In the genomic region with DNA sequence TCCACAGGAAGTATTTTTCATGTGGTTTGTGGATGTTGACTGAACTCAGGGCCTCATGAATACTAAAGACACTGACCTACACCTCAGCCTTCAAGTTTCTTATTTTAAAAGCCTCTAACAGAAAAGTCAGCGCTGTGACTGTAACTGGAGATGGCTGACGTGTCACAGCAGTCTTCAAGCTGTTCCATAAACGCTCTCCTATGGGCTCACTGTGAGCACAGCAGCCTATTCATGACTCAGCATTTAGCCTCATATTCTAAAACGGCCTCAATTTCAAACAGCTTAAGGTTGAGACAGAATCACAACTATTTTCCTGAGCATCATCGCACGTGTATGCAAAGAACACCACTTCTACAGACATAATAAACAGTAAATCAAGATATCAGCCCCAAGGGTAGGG, we compare ENCODE assay signal across 10 mouse cellular contexts. TPM values are rescaled to one million over a fixed set of nuclear protein-coding genes. Genes with fewer than 3 reads are reported as not detected.
A peak's percentile ranks its signal among the peaks of the same experiment; 100 is the strongest.
DNase-seq lines count a peak whose midpoint lies in the region; ATAC-seq lines count a peak whose summit lies in the region.
"Had no signal": no experiment of that assay in that cellular context is flagged by ENCODE, and none has a peak within 500 bp of the region (broad histone marks: within the 10 kb centered on the region; RNA-seq: fewer than 3 reads in every experiment).

No protein-coding gene starts in this region.

- H3K4me1 ChIP-seq in heart, embryonic 15.5 days (replicated peaks), result peaks cover 14% of the 10 kb centered on the region
- 0 out of 2 replicates have a peak, but pooled peaks cover 3% of the 10 kb centered on the region for H3K4me1 ChIP-seq in intestine, embryonic 15.5 days (replicated peaks)

- H3K27me3 ChIP-seq in heart, embryonic 15.5 days, result no peaks in the 10 kb centered on the region
- no peaks in the 10 kb centered on the region for H3K27me3 ChIP-seq in intestine, embryonic 15.5 days (replicated peaks)
- H3K27me3 ChIP-seq: embryonic facial prominence, embryonic 13.5 days had no signal

- H3K36me3 ChIP-seq in heart, embryonic 15.5 days, result 0 out of 2 replicates have a peak, but pooled peaks cover 4% of the 10 kb centered on the region
- no peaks in the 10 kb centered on the region; the same call in 1 of the 2 replicates for H3K36me3 ChIP-seq in intestine, embryonic 15.5 days

- no peak for DNase-seq in heart, postnatal 4 days
- DNase-seq in thymus, postnatal 0 days (ENCODE audit: low spot score), result peak; percentile 67
- DNase-seq in thymus, postnatal 36 days, result no peak
- DNase-seq in adrenal gland, postnatal 10 days, result no peak
- DNase-seq in heart, adult 9 months (ENCODE audit: low spot score in 2 of 2), result no peak
- DNase-seq: thymus, postnatal 4 days had no signal

- H3K9me3 ChIP-seq in heart, embryonic 15.5 days (replicated peaks), result no peaks in the 10 kb centered on the region
- H3K9me3 ChIP-seq in intestine, embryonic 15.5 days, result no peaks in the 10 kb centered on the region
- H3K9me3 ChIP-seq: embryonic facial prominence, embryonic 13.5 days had no signal

- H3K4me2 ChIP-seq in heart, embryonic 15.5 days, result no peak overlapping the region
- H3K4me2 ChIP-seq in intestine, embryonic 15.5 days (replicated peaks), result no peak overlapping the region
- H3K4me2 ChIP-seq: embryonic facial prominence, embryonic 13.5 days had no signal

- no peak overlapping the region for H3K9ac ChIP-seq in heart, embryonic 15.5 days
- H3K9ac ChIP-seq in intestine, embryonic 15.5 days, result no peak overlapping the region
- H3K9ac ChIP-seq: embryonic facial prominence, embryonic 13.5 days had no signal

- H3K27ac ChIP-seq in heart, embryonic 15.5 days, result no peak overlapping the region
- no peak overlapping the region for H3K27ac ChIP-seq in intestine, embryonic 15.5 days
- H3K27ac ChIP-seq: embryonic facial prominence, embryonic 13.5 days had no signal

- no peak overlapping the region for H3K4me3 ChIP-seq in heart, embryonic 15.5 days
- no peak overlapping the region for H3K4me3 ChIP-seq in intestine, embryonic 15.5 days (replicated peaks)
- H3K4me3 ChIP-seq: embryonic facial prominence, embryonic 13.5 days had no signal

- ATAC-seq in heart, embryonic 15.5 days (replicated peaks; ENCODE audit: insufficient number of reproducible peaks, insufficient read depth, low FRiP score, low read depth), result 0 out of 2 replicates have a peak, but pooled peaks have one; percentile 31
- ATAC-seq in intestine, embryonic 15.5 days, result peak; percentile 62; the same call in 1 of the 2 replicates
- no peak for ATAC-seq in monocyte, adult 5-6 weeks (replicated peaks; ENCODE audit: insufficient number of reproducible peaks, low FRiP score, low TSS enrichment, poor library complexity, severe bottlenecking)

- 51% methylated on average over 6 of the region's 6 CpGs for WGBS in heart, embryonic 15.5 days
- 45% methylated on average over 6 of the region's 6 CpGs for WGBS in intestine, embryonic 15.5 days

RNA-seq across cellular contexts. Expression of a gene that starts 11.8 kb away (rescaled TPM):
- 8.6 and 11.0 TPM in 2 replicates for polyA plus RNA-seq in heart, embryonic 15.5 days (2015; fragmentation: Nextera tagmentation; extraction: Ambion mirVana)
- total RNA-seq in heart, postnatal 4 days (2021), result 1 to 10 TPM; 7.9 to 9.0 TPM
- polyA plus RNA-seq in thymus, postnatal 0 days (2015; fragmentation: Nextera tagmentation; extraction: Ambion mirVana), result 42.8 and 48.0 TPM in 2 replicates
- polyA plus RNA-seq in intestine, embryonic 15.5 days (2015; fragmentation: Nextera tagmentation; extraction: Ambion mirVana), result 17.9 and 20.0 TPM in 2 replicates
- 115 to 144 TPM (median 137 TPM) in 3 replicates for total RNA-seq in monocyte, adult 5-6 weeks (2017)
- 10 to 100 TPM; 18.1 to 18.2 TPM for total RNA-seq in adrenal gland, postnatal 10 days (2021)
